Mouse (Mus musculus) CH12.LX (cell line): ENCODE results near the gene Usp36.

Experiments
- HCFC1 ChIP-seq: IDR thresholded peaks from 2 replicates; pipeline ENCODE4 v1.6.1; 2012; ENCODE audit warnings: low read depth, mild to moderate bottlenecking, inconsistent platforms, low read length, improper control_type of control experiment
- MAZ ChIP-seq: IDR thresholded peaks from 2 replicates; pipeline ENCODE4 v1.6.1; 2012; ENCODE audit warnings: low read depth, mild to moderate bottlenecking, inconsistent platforms, low read length, improper control_type of control experiment, moderate library complexity
- POLR2AphosphoS2 ChIP-seq: IDR thresholded peaks from 2 replicates; pipeline ENCODE4 v1.6.1; 2011; ENCODE audit warnings: low read depth, low read length, improper control_type of control experiment
- ZKSCAN1 ChIP-seq: IDR thresholded peaks from 2 replicates; pipeline ENCODE4 v1.6.1; 2012; ENCODE audit warnings: low read depth, inconsistent platforms, low read length, improper control_type of control experiment, borderline replicate concordance
- ZNF384 ChIP-seq: IDR thresholded peaks from 2 replicates; pipeline ENCODE4 v1.6.1; 2012; ENCODE audit warnings: low read depth, low read length, improper control_type of control experiment, inconsistent platforms

GRCm38 (mm10) chr11:118223416-118224067, 66.5 kb downstream of the Usp36 start:
- TF ChIP-seq POLR2AphosphoS2 (no peak), MAZ (no peak), ZKSCAN1 (no peak), ZNF384 (no peak), HCFC1 (no peak)
